Mouse (Mus musculus) lung, adult 2 months (tissue): ENCODE measurements around the gene Zcchc18. TPM values are rescaled to one million over a fixed set of nuclear protein-coding genes. Genes with fewer than 3 reads are reported as not detected.
A peak's percentile ranks its signal among the peaks of the same experiment; 100 is the strongest.
"Not testable (repeated sequence)": the region's sequence is repeated elsewhere in the genome, so short reads cannot be mapped to it uniquely, and the experiment has no call there.

Source experiments
- DNase-seq: peaks from one replicate; pipeline ENCODE4 v3.0.0; 2022
- H3K4me1 ChIP-seq: fragments of 200-500 bp; 2 replicates; pipeline ENCODE4 v1.6.1; 2011; ENCODE audit warnings: low read length; ENCODE audit not compliant: control insufficient read depth, insufficient read depth
- H3K4me3 ChIP-seq: fragments of 200-500 bp; replicated peaks from 2 replicates; pipeline ENCODE3; 2011; ENCODE audit warnings: low read depth, mild to moderate bottlenecking, control low read depth, low read length; ENCODE audit errors: extremely low read depth
- CTCF ChIP-seq: fragments of 200-500 bp; IDR thresholded peaks from 2 replicates; pipeline ENCODE4 v1.5.1; 2011; ENCODE audit warnings: mild to moderate bottlenecking, low read length, control low read depth; ENCODE audit not compliant: insufficient read depth
- POLR2A ChIP-seq: fragments of 200-500 bp; IDR thresholded peaks from 2 replicates; pipeline ENCODE4 v1.6.1; 2011; ENCODE audit warnings: low read depth, mild to moderate bottlenecking, control low read depth, low read length, borderline replicate concordance; ENCODE audit errors: extremely low read depth
- WGBS: fragments of 180-500 bp; shearing (Covaris S2); methylation state at CpG from one replicate; pipeline ENCODE4 v1.1.7; 2018; 5-methylcytosine and 5-hydroxymethylcytosine counted together
- polyA plus RNA-seq: library from polyadenylated mRNA; depleted of rRNA; stranded (reverse); fragments of >200 nt; gene quantifications from 2 replicates; pipeline ENCODE4 v1.2.3, GENCODE M21; 2012; rRNA removed

Zcchc18 gene
- 0.26 and 0.34 TPM in 2 replicates for polyA plus RNA-seq

DNA sequence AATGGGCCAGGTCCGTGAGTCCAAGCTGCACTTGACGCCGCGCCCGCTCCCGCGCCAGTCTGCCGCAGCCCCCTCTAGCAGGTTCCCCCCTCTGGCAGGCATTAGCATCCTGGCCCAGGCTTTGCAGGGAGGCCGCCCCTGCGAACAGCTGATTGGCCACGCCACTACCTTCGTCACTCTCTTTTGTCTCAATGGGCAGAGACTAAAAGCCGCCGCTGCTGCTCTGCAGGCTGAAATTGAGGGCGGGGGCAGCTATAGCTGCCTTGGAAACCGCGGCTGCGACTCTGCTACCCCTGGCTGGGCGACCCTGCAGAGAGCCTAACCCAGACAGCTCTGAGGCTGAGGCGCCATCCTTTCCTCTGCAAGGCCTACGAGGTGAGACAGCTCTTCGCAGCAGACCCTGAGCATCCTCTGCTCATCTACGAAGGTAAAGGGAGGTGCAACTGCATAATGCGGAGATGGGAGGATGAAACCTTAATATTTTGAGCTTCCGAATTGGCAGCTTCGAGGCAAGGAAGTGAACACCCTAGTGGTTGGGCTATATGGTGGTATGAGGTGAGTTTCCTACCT, at the start of gene Zcchc18:
Zcchc18 (plus strand) TSS at position 178 of the 570 bp plus-strand sequence.
- DNase-seq, result peak; percentile 14
- peaks cover 3% of the 10 kb centered on the region; the same call in 1 of the 2 replicates for H3K4me1 ChIP-seq
- 28% methylated on average over 26 of the region's 26 CpGs for WGBS

DNA sequence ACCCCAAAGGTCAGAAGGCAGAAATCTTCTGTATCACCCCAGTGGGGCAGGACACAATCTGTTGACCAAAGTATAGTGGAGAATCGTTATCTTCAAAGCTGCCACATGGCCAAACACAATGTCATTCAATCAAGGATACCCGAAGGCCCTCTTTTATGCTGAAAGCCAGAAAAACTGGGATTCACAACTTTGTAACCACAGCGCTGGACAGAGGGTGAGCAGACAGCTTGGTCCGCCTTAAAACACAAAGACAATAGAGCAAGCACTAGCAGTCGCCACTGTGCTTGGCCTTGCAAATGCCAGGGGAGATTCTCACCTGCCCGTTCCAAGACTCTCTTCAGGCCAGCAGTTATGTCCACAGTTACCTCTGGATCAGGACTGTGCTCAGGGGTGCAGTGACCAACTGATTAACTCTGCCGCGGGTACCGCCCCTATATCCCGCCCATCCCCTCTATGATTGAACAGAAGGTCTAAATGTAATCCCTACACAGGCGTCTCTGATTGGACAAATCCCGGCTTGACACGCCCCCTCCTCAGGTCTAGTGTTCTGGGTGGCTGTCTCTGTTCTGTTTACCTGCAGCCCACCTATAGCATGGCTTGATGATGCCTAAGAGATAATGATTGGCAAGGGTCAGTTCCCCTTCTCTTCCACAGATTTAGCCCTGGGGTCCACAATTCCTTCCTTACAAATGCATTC, 35.2 kb upstream of the Zcchc18 start:
- WGBS, result 33% methylated on average over 13 of the region's 13 CpGs
- not testable (repeated sequence) for H3K4me3 ChIP-seq, H3K4me1 ChIP-seq
- peak; percentile 6 for DNase-seq

More for the DNA sequence above, at the start of gene Zcchc18:
- peak within 1 kb of the TSS; percentile 52 for H3K4me3 ChIP-seq
- TF ChIP-seq CTCF, result no peak
- TF ChIP-seq POLR2A, result no peak

DNA sequence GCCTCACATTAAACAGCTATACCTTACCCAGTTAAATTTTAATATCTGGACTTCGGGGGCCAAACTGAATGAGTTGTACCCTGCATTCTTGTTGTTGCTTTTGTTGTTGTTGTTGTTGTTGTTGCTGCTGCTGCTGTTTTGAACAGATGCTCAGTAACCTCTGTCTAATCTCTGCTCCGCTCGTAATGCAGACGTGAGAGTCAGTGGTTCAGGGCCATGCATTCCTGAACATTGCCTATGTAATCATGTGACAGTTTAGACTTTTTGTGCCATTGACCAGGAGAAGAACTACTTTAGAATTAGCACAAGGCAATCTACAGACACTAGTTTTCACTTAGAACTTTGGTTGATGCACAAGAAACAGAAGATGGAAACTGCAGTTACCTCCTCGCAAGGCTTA, 34.7 kb upstream of the Zcchc18 start:
- not testable (repeated sequence) for H3K4me3 ChIP-seq, H3K4me1 ChIP-seq, DNase-seq
- WGBS, result 70% methylated on average over 5 of the region's 5 CpGs

DNA sequence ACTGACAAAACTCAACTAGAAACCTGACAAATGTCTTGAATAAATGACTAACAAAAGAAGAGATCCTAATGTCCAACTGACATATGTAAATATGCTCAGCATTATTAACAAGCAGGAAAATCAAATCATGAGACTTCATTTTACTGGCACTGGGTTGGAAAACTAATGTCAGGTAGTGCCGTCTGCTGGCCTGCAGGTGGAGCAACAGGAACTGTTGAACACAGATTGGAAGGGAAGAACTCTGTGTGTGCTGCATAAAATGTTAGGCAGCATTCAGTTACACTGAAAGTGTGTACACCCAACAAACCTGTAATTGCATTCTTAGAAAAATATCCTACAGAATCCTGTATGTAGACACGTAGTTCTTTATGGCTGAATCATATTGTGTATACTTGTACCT, 33.3 kb upstream of the Zcchc18 start:
- WGBS, result 35% methylated on average over 2 of the region's 2 CpGs
- H3K4me3 ChIP-seq, result no peak overlapping the region
- no peaks in the 10 kb centered on the region for H3K4me1 ChIP-seq
- DNase-seq, result no peak
- no peak for TF ChIP-seq POLR2A
- TF ChIP-seq CTCF, result peak; percentile 33

DNA sequence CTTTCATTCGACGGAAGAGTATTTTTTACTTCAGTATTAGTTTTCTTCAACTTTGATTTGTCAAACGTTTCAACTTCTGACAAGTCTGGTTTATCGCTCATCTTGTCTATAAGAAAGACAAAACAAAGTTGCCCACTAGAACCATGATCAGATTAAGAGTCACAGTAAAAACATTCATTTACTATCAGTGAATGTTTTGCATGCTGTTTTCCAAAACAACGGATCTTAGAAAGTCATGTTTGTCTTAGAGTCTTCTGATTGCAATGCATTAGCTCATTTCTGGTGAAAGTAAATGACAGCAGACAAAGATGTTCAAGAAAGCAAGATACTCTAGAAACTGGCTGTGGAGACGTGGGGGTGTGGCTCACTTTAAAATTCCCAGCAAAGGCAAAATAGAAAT, 17.6 kb upstream of the Zcchc18 start, which contains the start of gene Tmsb15b2:
Tmsb15b2 (minus strand) TSS at position 101 of the 400 bp plus-strand sequence.
- not testable (repeated sequence) for H3K4me1 ChIP-seq, DNase-seq
- peak within 1 kb of the TSS; percentile 73 for H3K4me3 ChIP-seq
- WGBS, result 82% methylated on average over 6 of the region's 6 CpGs

DNA sequence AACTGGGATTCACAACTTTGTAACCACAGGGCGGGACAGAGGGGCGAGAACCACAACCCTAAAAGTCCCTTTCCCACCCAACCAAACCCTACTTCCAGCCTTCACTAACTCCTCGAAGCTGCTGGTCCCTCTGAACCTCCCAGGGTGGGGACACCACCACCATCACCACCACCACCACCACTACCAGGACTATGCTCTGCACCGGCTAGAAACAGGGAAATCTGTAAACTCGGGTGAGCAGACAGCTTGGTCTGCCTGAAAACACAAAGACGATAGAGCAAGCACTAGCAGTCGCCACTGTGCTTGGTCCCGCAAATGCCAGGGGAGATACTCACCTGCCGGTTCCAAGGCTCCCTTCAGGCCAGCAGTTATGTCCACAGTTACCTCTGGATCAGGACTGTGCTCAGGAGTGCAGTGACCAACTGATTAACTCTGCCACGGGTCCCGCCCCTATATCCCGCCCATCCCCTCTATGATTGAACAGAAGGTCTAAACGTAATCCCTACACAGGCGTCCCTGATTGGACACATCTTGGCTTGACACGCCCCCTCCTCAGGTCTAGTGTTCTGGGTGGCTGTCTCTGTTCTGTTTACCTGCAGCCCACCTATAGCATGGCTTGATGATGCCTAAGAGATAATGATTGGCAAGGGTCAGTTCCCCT, 16.4 kb upstream of the Zcchc18 start, which contains the start of the genes Tmsb15l and Tmsb15b1:
Tmsb15l (minus strand) TSS at position 446 of the 661 bp plus-strand sequence.
Tmsb15b1 (minus strand) TSS at position 451 of the 661 bp plus-strand sequence.
- Histone ChIP-seq H3K4me3 (peak within 1 kb of the TSS; percentile 73), H3K4me1 (no peaks in the 10 kb centered on the region)
- TF ChIP-seq CTCF (no peak), POLR2A (no peak)
- peak; percentile 48 for DNase-seq
- WGBS, result 36% methylated on average over 15 of the region's 15 CpGs

DNA sequence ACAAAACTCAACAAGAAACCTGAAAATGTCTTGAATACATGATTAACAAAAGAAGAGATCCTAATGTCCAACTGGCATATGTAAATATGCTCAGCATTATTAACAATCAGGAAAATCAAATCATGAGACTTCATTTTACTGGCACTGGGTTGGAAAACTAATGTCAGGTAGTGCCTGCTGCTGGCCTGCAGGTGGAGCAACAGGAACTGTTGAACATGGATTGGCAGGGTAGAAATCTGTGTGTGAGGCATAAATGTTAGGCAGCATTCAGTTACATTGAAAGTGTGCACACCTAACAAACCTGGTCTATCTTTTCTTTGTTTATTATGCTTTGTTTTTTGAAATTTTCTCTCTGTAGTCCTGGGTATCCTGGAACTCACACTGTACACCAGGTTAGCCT, 14.3 kb upstream of the Zcchc18 start:
- H3K4me3 ChIP-seq, result no peak overlapping the region
- no peak for DNase-seq
- no peaks in the 10 kb centered on the region for H3K4me1 ChIP-seq
- TF ChIP-seq POLR2A, result no peak
- TF ChIP-seq CTCF, result peak; percentile 47

DNA sequence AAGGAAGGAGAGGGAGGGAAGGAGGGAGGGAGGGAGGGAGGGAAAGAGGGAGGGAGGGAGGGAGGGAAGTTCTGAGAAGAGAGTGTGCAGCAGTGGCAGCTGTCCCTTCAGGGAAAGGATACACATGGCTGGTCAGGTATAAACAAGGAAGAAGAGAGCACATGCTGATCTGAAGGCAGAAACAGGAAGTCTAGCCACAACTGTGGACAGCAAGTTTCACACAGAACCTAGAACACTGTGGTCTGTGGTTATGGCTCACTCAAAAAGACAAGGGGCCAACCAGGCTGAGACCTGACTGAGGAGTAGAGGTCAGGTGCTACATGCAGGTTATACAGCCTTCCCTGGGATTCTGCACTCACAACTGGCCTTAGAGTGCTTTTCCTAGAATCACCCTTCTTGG, 6.9 kb upstream of the Zcchc18 start:
- no peak for DNase-seq
- H3K4me3 ChIP-seq, result no peak overlapping the region
- H3K4me1 ChIP-seq, result no peaks in the 10 kb centered on the region
- TF ChIP-seq CTCF (no peak), POLR2A (no peak)

DNA sequence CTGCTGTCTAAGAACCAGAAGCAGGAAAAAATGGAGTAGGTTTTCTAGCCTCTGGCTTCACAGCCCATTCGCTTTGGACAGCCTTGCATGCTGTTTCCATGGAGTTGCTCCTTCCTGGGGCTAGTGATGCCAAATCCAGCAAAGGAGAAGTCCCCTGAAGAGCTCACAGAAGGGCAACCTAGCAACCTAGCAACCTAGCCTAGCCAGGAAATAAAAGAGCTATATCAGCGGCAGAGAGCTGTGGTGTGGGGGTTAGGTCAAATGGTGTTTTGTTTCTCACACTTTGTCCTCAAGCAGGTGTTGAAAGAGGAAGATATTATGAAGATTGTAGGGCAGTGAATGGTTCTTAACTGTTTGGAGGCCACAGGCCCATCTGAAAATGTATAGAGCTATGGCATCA, 1.7 kb upstream of the Zcchc18 start:
- no peak for DNase-seq
- no peak overlapping the region for H3K4me3 ChIP-seq
- H3K4me1 ChIP-seq, result peaks cover 3% of the 10 kb centered on the region; the same call in 1 of the 2 replicates
- 64% methylated on average over 2 of the region's 2 CpGs for WGBS
- TF ChIP-seq CTCF (no peak), POLR2A (no peak)
